Comparison of ENCODE assay signal across 12 mouse cellular contexts in genomic region chr16:44552036-44552435, GRCm38 (mm10). TPM values are rescaled to one million over a fixed set of nuclear protein-coding genes. Genes with fewer than 3 reads are reported as not detected.
DNase-seq lines count a peak whose midpoint lies in the region; ATAC-seq and TF ChIP-seq lines count a peak whose summit lies in the region.
"Had no signal": no experiment of that assay in that cellular context is flagged by ENCODE, and none has a peak within 500 bp of the region (broad histone marks: within the 10 kb centered on the region; RNA-seq: fewer than 3 reads in every experiment).

No protein-coding gene starts in this region.

- no peak for TF ChIP-seq POLR2A in thymus, adult 2 months (IDR thresholded peaks at IDR 0.05; ENCODE audit: control insufficient read depth, extremely low read depth, insufficient read depth, low read length, poor library complexity)

- 62% methylated on average over 2 of the region's 2 CpGs for WGBS in embryonic facial prominence, embryonic 12.5 days
- 41% methylated on average over 2 of the region's 2 CpGs for WGBS in hindbrain, embryonic 16.5 days
- WGBS in thymus, adult 2 months = 95% methylated on average over 2 of the region's 2 CpGs

- H3K4me1 ChIP-seq in embryonic facial prominence, embryonic 12.5 days = peaks cover 80% of the 10 kb centered on the region
- H3K4me1 ChIP-seq in hindbrain, embryonic 16.5 days (ENCODE audit: control insufficient read depth, insufficient read depth, low read depth, low read length) = peaks cover 39% of the 10 kb centered on the region
- peaks cover 2% of the 10 kb centered on the region; the same call in 1 of the 2 replicates for H3K4me1 ChIP-seq in thymus, adult 2 months (replicated peaks; ENCODE audit: control insufficient read depth, insufficient read depth, low read length)

- H3K9ac ChIP-seq in embryonic facial prominence, embryonic 12.5 days = no peak overlapping the region
- H3K9ac ChIP-seq in hindbrain, embryonic 16.5 days (ENCODE audit: low read depth, low read length) = peak overlapping the region; percentile 14; the same call in 1 of the 2 replicates

- no peaks in the 10 kb centered on the region for H3K27me3 ChIP-seq in embryonic facial prominence, embryonic 12.5 days
- no peaks in the 10 kb centered on the region for H3K27me3 ChIP-seq in hindbrain, embryonic 16.5 days (replicated peaks; ENCODE audit: control insufficient read depth, insufficient read depth, low read length)
- H3K27me3 ChIP-seq in thymus, adult 2 months (ENCODE audit: control insufficient read depth, insufficient read depth, low read length) = 0 out of 2 replicates have a peak, but pooled peaks cover 1% of the 10 kb centered on the region

- TF ChIP-seq CTCF in thymus, adult 2 months (IDR thresholded peaks at IDR 0.05; ENCODE audit: borderline replicate concordance, control insufficient read depth, extremely low read depth, insufficient read depth, low read length, poor library complexity) = no peak

- no peaks in the 10 kb centered on the region for H3K9me3 ChIP-seq in embryonic facial prominence, embryonic 12.5 days
- no peaks in the 10 kb centered on the region for H3K9me3 ChIP-seq in hindbrain, embryonic 16.5 days (ENCODE audit: control insufficient read depth, low read length)

- peak; percentile 6 for DNase-seq in adrenal gland, adult 2 months
- DNase-seq in adrenal gland, postnatal 25 days = no peak
- DNase-seq in brain, adult 2 months (ENCODE audit: low read depth, low spot score) = peak; percentile 69
- no peak for DNase-seq in heart, postnatal 14 days
- no peak for DNase-seq in thymus, adult 2 months
- DNase-seq: adrenal gland, postnatal 10 days; gastrocnemius, postnatal 14 days; layer of hippocampus, postnatal 36 days had no signal

- peaks cover 17% of the 10 kb centered on the region for H3K36me3 ChIP-seq in embryonic facial prominence, embryonic 12.5 days
- H3K36me3 ChIP-seq in hindbrain, embryonic 16.5 days (ENCODE audit: control insufficient read depth, insufficient read depth, low read length) = no peaks in the 10 kb centered on the region
- H3K36me3 ChIP-seq in thymus, adult 2 months (ENCODE audit: control insufficient read depth, insufficient read depth, low read length) = no peaks in the 10 kb centered on the region

- H3K27ac ChIP-seq in embryonic facial prominence, embryonic 12.5 days = peak overlapping the region; percentile 69; the same call in 1 of the 2 replicates
- peak overlapping the region; percentile 66 for H3K27ac ChIP-seq in hindbrain, embryonic 16.5 days (ENCODE audit: low read depth, low read length)
- no peak overlapping the region for H3K27ac ChIP-seq in thymus, adult 2 months (ENCODE audit: control insufficient read depth, insufficient read depth, low read length)

- no peak overlapping the region for H3K4me3 ChIP-seq in embryonic facial prominence, embryonic 12.5 days
- H3K4me3 ChIP-seq in hindbrain, embryonic 16.5 days (ENCODE audit: low read length) = no peak overlapping the region
- H3K4me3 ChIP-seq in thymus, adult 2 months (ENCODE audit: control insufficient read depth, insufficient read depth, low read length) = no peak overlapping the region

- ATAC-seq in embryonic facial prominence, embryonic 12.5 days (ENCODE audit: insufficient number of reproducible peaks, insufficient read depth, low FRiP score, low TSS enrichment) = no peak
- ATAC-seq in hindbrain, embryonic 16.5 days = peak; percentile 25
- no peak for ATAC-seq in megakaryocyte-erythroid progenitor cell, adult 5-6 weeks (replicated peaks; ENCODE audit: low FRiP score, low TSS enrichment, poor library complexity, severe bottlenecking)

- intact Hi-C loops in heart, postnatal 14 days (cut with DNase I) = no loop called here

- H3K4me2 ChIP-seq in embryonic facial prominence, embryonic 12.5 days (replicated peaks) = peak overlapping the region; percentile 22; the same call in 1 of the 2 replicates
- H3K4me2 ChIP-seq in hindbrain, embryonic 16.5 days (ENCODE audit: low read length) = peak overlapping the region; percentile 6; the same call in 1 of the 2 replicates

RNA-seq across cellular contexts. Expression of gene Boc, which starts 6.7 kb away (rescaled TPM):
- total RNA-seq in adrenal gland, adult 2 months (2021) = 10 to 100 TPM; 46.3 to 52.1 TPM
- polyA plus RNA-seq in adrenal gland, adult 2 months (2012; rRNA removed) = 73.4 and 94.6 TPM in 2 replicates
- total RNA-seq in adrenal gland, postnatal 25 days (2021) = 55.9 and 68.4 TPM in 2 replicates
- 37.1 and 37.3 TPM in 2 replicates for polyA plus RNA-seq in embryonic facial prominence, embryonic 12.5 days (2016; fragmentation: Nextera tagmentation; extraction: Ambion mirVana)
- polyA plus RNA-seq in hindbrain, embryonic 16.5 days (2015; fragmentation: Nextera tagmentation; extraction: Ambion mirVana) = 12.1 and 16.4 TPM in 2 replicates
- total RNA-seq in megakaryocyte-erythroid progenitor cell, adult 5-6 weeks (2014; fragmentation: Nextera tagmentation) = not detected in 2 replicates
- total RNA-seq in megakaryocyte-erythroid progenitor cell, adult 5-6 weeks (2017) = not detected in 2 replicates
- total RNA-seq in heart, postnatal 14 days (2021) = 1 to 10 TPM; 7.1 to 8.6 TPM
- polyA plus RNA-seq in thymus, adult 2 months (2012; rRNA removed) = 13.1 and 14.6 TPM in 2 replicates
- total RNA-seq: MEL had no signal

Comparison
In these comparisons a context has a peak if more than half of its experiments do, and no peak if none do; other contexts are left out.
1. DNase-seq: peak in adrenal gland, adult 2 months (single experiment) and brain, adult 2 months (single experiment); none in adrenal gland, postnatal 25 days (single experiment), heart, postnatal 14 days (0 of 2) and thymus, adult 2 months (single experiment).
2. RNA of gene Boc, which starts 6.7 kb away (total RNA-seq): 55.9 to 68.4 TPM in adrenal gland, postnatal 25 days, 46.3 to 52.1 TPM in adrenal gland, adult 2 months and 7.1 to 8.6 TPM in heart, postnatal 14 days; not detected in megakaryocyte-erythroid progenitor cell, adult 5-6 weeks; every median in the first group is over 4 times any median in the second.